Mouse (Mus musculus) MEL (cell line): ENCODE measurements at regions not wholly inside any gene's neighbourhood (a gene's known extent, or its start where the extent isn't known, plus 50 kb on each side); places are given as distances from the start of the nearest gene placed in this dataset.

ENCODE experiments used
- DNase-seq: peaks from one replicate; pipeline ENCODE4 v3.0.0; 2011; ENCODE audit warnings: low read depth, low spot score
- H3K27ac ChIP-seq: 2 replicates; pipeline ENCODE4 v1.5.1; 2012; ENCODE audit warnings: low read depth, mild to moderate bottlenecking, control low read depth, low read length, moderate library complexity; ENCODE audit not compliant: control insufficient read depth
- H3K27me3 ChIP-seq, 2 experiments: fragments of 150-350 bp in 1 of 2; sonication (generic) in 1 of 2; 2 replicates each; pipeline ENCODE4 v1.6.1; 2012; ENCODE audit warnings: low read length in 2 of 2, mild to moderate bottlenecking in 2 of 2, improper control_type of control experiment in 1 of 2, moderate library complexity in 1 of 2; ENCODE audit not compliant: insufficient read depth in 2 of 2, control insufficient read depth in 1 of 2
- H3K36me3 ChIP-seq, 2 experiments: 2 replicates each; pipeline ENCODE4 v1.6.1; 2012 to 2014; ENCODE audit warnings: low read length in 2 of 2, improper control_type of control experiment in 1 of 2, inconsistent platforms in 1 of 2, mild to moderate bottlenecking in 1 of 2; ENCODE audit not compliant: insufficient read depth in 2 of 2, control insufficient read depth in 1 of 2
- H3K4me1 ChIP-seq, 2 experiments: fragments of 150-350 bp in 1 of 2; sonication (generic) in 1 of 2; 2 replicates each; pipeline ENCODE4 v1.6.1; 2012; ENCODE audit warnings: low read length in 2 of 2, improper control_type of control experiment in 1 of 2, mild to moderate bottlenecking in 1 of 2; ENCODE audit not compliant: insufficient read depth in 2 of 2, control insufficient read depth in 1 of 2
- H3K4me3 ChIP-seq, 2 experiments: fragments of 150-350 bp in 1 of 2; sonication (generic) in 1 of 2; 2 replicates each; pipeline ENCODE4 v1.5.1; 2012; ENCODE audit warnings: low read depth in 2 of 2, low read length in 2 of 2, mild to moderate bottlenecking in 2 of 2, moderate library complexity in 2 of 2, control low read depth in 1 of 2, improper control_type of control experiment in 1 of 2; ENCODE audit not compliant: control insufficient read depth in 1 of 2, insufficient read depth in 1 of 2
- H3K79me2 ChIP-seq: 2 replicates; pipeline ENCODE4 v1.6.1; 2012; ENCODE audit warnings: mild to moderate bottlenecking, low read length, moderate library complexity; ENCODE audit not compliant: control insufficient read depth, poor library complexity, insufficient read depth
- H3K9ac ChIP-seq: 2 replicates; pipeline ENCODE4 v1.6.1; 2012; ENCODE audit warnings: low read depth, mild to moderate bottlenecking, control low read depth, low read length, moderate library complexity; ENCODE audit not compliant: control insufficient read depth, poor library complexity, severe bottlenecking
- H3K9me3 ChIP-seq: fragments of 150-350 bp; sonication (generic); replicated peaks from 2 replicates; pipeline ENCODE4 v1.6.1; 2012; ENCODE audit warnings: mild to moderate bottlenecking, low read length, improper control_type of control experiment, moderate library complexity; ENCODE audit not compliant: insufficient read depth
- BHLHE40 ChIP-seq: IDR thresholded peaks from 2 replicates; pipeline ENCODE4 v1.6.1; 2012; ENCODE audit warnings: low read depth, mild to moderate bottlenecking, inconsistent platforms, low read length, improper control_type of control experiment, borderline replicate concordance
- CHD2 ChIP-seq: IDR thresholded peaks from 2 replicates; pipeline ENCODE4 v1.6.1; 2011; ENCODE audit warnings: low read length, improper control_type of control experiment
- CTCF ChIP-seq, 3 experiments: IDR thresholded peaks in 2 of 3; conservative IDR thresholded peaks in 1 of 3; 2 replicates each; pipeline ENCODE4 v1.5.1; 2011 to 2012; ENCODE audit warnings: low read length in 3 of 3, low read depth in 2 of 3, mild to moderate bottlenecking in 2 of 3, improper control_type of control experiment in 1 of 3, inconsistent platforms in 1 of 3, mixed read lengths in 1 of 3, moderate library complexity in 1 of 3; ENCODE audit not compliant: control insufficient read depth in 1 of 3, insufficient read depth in 1 of 3, poor library complexity in 1 of 3, severe bottlenecking in 1 of 3
- E2F4 ChIP-seq: IDR thresholded peaks from 2 replicates; pipeline ENCODE4 v1.6.1; 2011; ENCODE audit warnings: low read depth, low read length, improper control_type of control experiment, borderline replicate concordance
- ELF1 ChIP-seq: IDR thresholded peaks from 2 replicates; pipeline ENCODE4 v1.6.1; 2014; ENCODE audit warnings: low read depth, mild to moderate bottlenecking, inconsistent platforms, low read length, improper control_type of control experiment, moderate library complexity
- EP300 ChIP-seq, 2 experiments: IDR thresholded peaks; 2 replicates each; pipeline ENCODE4 v1.6.1; 2011; ENCODE audit warnings: improper control_type of control experiment in 2 of 2, low read length in 2 of 2, low read depth in 1 of 2, mild to moderate bottlenecking in 1 of 2
- ETS1 ChIP-seq: IDR thresholded peaks from 2 replicates; pipeline ENCODE4 v1.6.1; 2012; ENCODE audit warnings: low read depth, mild to moderate bottlenecking, inconsistent platforms, low read length, improper control_type of control experiment, moderate library complexity
- GABPA ChIP-seq: IDR thresholded peaks from 2 replicates; pipeline ENCODE4 v1.6.1; 2012; ENCODE audit warnings: low read depth, mild to moderate bottlenecking, inconsistent platforms, low read length, improper control_type of control experiment, moderate library complexity
- GATA1 ChIP-seq: IDR thresholded peaks from 2 replicates; pipeline ENCODE4 v1.6.1; 2011; ENCODE audit warnings: low read depth, low read length, improper control_type of control experiment
- HCFC1 ChIP-seq: IDR thresholded peaks from 2 replicates; pipeline ENCODE4 v1.6.1; 2012; ENCODE audit warnings: low read depth, mild to moderate bottlenecking, inconsistent platforms, low read length, improper control_type of control experiment, moderate library complexity
- JUND ChIP-seq: IDR thresholded peaks from 2 replicates; pipeline ENCODE4 v1.6.1; 2011; ENCODE audit warnings: low read depth, mild to moderate bottlenecking, improper control_type of control experiment, low read length
- KAT2A ChIP-seq: conservative IDR thresholded peaks from 2 replicates; pipeline ENCODE4 v1.6.1; 2012; ENCODE audit warnings: low read depth, low read length, improper control_type of control experiment, inconsistent platforms
- MAFK ChIP-seq: IDR thresholded peaks from 2 replicates; pipeline ENCODE4 v1.6.1; 2011; ENCODE audit warnings: low read depth, mild to moderate bottlenecking, low read length, improper control_type of control experiment, borderline replicate concordance
- MAX ChIP-seq: IDR thresholded peaks from 2 replicates; pipeline ENCODE4 v1.6.1; 2011; ENCODE audit warnings: low read length, improper control_type of control experiment
- MAZ ChIP-seq: IDR thresholded peaks from 2 replicates; pipeline ENCODE4 v1.6.1; 2012; ENCODE audit warnings: low read depth, mild to moderate bottlenecking, inconsistent platforms, low read length, improper control_type of control experiment
- MEF2A ChIP-seq: IDR thresholded peaks from 2 replicates; pipeline ENCODE4 v1.6.1; 2014; ENCODE audit warnings: low read depth, mild to moderate bottlenecking, inconsistent platforms, low read length, improper control_type of control experiment; ENCODE audit not compliant: poor library complexity, insufficient replicate concordance, severe bottlenecking; ENCODE audit errors: extremely low read depth
- MXI1 ChIP-seq: IDR thresholded peaks from 2 replicates; pipeline ENCODE4 v1.6.1; 2011; ENCODE audit warnings: mild to moderate bottlenecking, low read depth, low read length, improper control_type of control experiment
- MYB ChIP-seq: IDR thresholded peaks from 2 replicates; pipeline ENCODE4 v1.6.1; 2011; ENCODE audit warnings: mild to moderate bottlenecking, low read depth, low read length, improper control_type of control experiment
- MYC ChIP-seq: IDR thresholded peaks from 2 replicates; pipeline ENCODE4 v1.6.1; 2011; ENCODE audit warnings: low read depth, mild to moderate bottlenecking, low read length, improper control_type of control experiment, moderate library complexity
- NELFE ChIP-seq: IDR thresholded peaks from 2 replicates; pipeline ENCODE4 v1.6.1; 2011; ENCODE audit warnings: low read depth, low read length, improper control_type of control experiment
- NRF1 ChIP-seq: IDR thresholded peaks from 2 replicates; pipeline ENCODE4 v1.6.1; 2014; ENCODE audit warnings: low read depth, mild to moderate bottlenecking, inconsistent platforms, low read length, improper control_type of control experiment, moderate library complexity; ENCODE audit not compliant: poor library complexity, insufficient read depth, severe bottlenecking
- POLR2A ChIP-seq, 2 experiments: IDR thresholded peaks; 2 replicates each; pipeline ENCODE4 v1.6.1; 2011 to 2012; ENCODE audit warnings: low read length in 2 of 2, mild to moderate bottlenecking in 2 of 2, control low read depth in 1 of 2, improper control_type of control experiment in 1 of 2, low read depth in 1 of 2, moderate library complexity in 1 of 2; ENCODE audit not compliant: control insufficient read depth in 1 of 2, insufficient read depth in 1 of 2, poor library complexity in 1 of 2
- POLR2AphosphoS2 ChIP-seq: IDR thresholded peaks from 2 replicates; pipeline ENCODE4 v1.6.1; 2011; ENCODE audit warnings: low read length, improper control_type of control experiment
- POLR2AphosphoS5 ChIP-seq: IDR thresholded peaks from 2 replicates; pipeline ENCODE4 v1.6.1; 2012; ENCODE audit warnings: low read depth, borderline replicate concordance, mild to moderate bottlenecking, inconsistent platforms, low read length, moderate library complexity, mixed read lengths
- RAD21 ChIP-seq: IDR thresholded peaks from 2 replicates; pipeline ENCODE4 v1.6.1; 2011; ENCODE audit warnings: mild to moderate bottlenecking, low read depth, low read length, improper control_type of control experiment
- RCOR1 ChIP-seq: IDR thresholded peaks from 2 replicates; pipeline ENCODE4 v1.6.1; 2012; ENCODE audit warnings: low read depth, mild to moderate bottlenecking, inconsistent platforms, low read length, improper control_type of control experiment
- SIN3A ChIP-seq: IDR thresholded peaks from 2 replicates; pipeline ENCODE4 v1.6.1; 2012; ENCODE audit warnings: low read length, improper control_type of control experiment, inconsistent platforms
- SMC3 ChIP-seq: IDR thresholded peaks from 2 replicates; pipeline ENCODE4 v1.6.1; 2011; ENCODE audit warnings: low read depth, low read length, improper control_type of control experiment
- TAL1 ChIP-seq: IDR thresholded peaks from 2 replicates; pipeline ENCODE4 v1.6.1; 2012; ENCODE audit warnings: mild to moderate bottlenecking, inconsistent platforms, low read length, moderate library complexity, mixed read lengths
- TBP ChIP-seq: IDR thresholded peaks from 2 replicates; pipeline ENCODE4 v1.8.0; 2011; ENCODE audit warnings: low read depth, low read length, improper control_type of control experiment
- TCF12 ChIP-seq: IDR thresholded peaks from 2 replicates; pipeline ENCODE4 v1.6.1; 2014; ENCODE audit warnings: low read depth, mild to moderate bottlenecking, inconsistent platforms, low read length, improper control_type of control experiment, moderate library complexity
- UBTF ChIP-seq: IDR thresholded peaks from 2 replicates; pipeline ENCODE4 v1.6.1; 2012; ENCODE audit warnings: low read depth, mild to moderate bottlenecking, inconsistent platforms, low read length, improper control_type of control experiment, moderate library complexity, borderline replicate concordance; ENCODE audit not compliant: insufficient read depth
- USF1 ChIP-seq: IDR thresholded peaks from 2 replicates; pipeline ENCODE4 v1.6.1; 2014; ENCODE audit warnings: low read depth, mild to moderate bottlenecking, inconsistent platforms, low read length, improper control_type of control experiment, moderate library complexity
- USF2 ChIP-seq, 2 experiments: IDR thresholded peaks; 2 replicates each; pipeline ENCODE4 v1.6.1; 2011 to 2012; ENCODE audit warnings: improper control_type of control experiment in 2 of 2, low read length in 2 of 2, borderline replicate concordance in 1 of 2, inconsistent platforms in 1 of 2, low read depth in 1 of 2, mild to moderate bottlenecking in 1 of 2; ENCODE audit not compliant: insufficient read depth in 1 of 2
- ZC3H11A ChIP-seq: IDR thresholded peaks from 2 replicates; pipeline ENCODE4 v1.6.1; 2012; ENCODE audit warnings: low read depth, mild to moderate bottlenecking, inconsistent platforms, low read length, improper control_type of control experiment
- ZKSCAN1 ChIP-seq: IDR thresholded peaks from 2 replicates; pipeline ENCODE4 v1.6.1; 2012; ENCODE audit warnings: low read depth, mild to moderate bottlenecking, inconsistent platforms, low read length, improper control_type of control experiment, moderate library complexity
- ZMIZ1 ChIP-seq: IDR thresholded peaks from 2 replicates; pipeline ENCODE4 v1.6.1; 2012; ENCODE audit warnings: low read depth, mild to moderate bottlenecking, inconsistent platforms, low read length, improper control_type of control experiment, moderate library complexity
- ZNF384 ChIP-seq: IDR thresholded peaks from 2 replicates; pipeline ENCODE4 v1.6.1; 2012; ENCODE audit warnings: low read depth, mild to moderate bottlenecking, inconsistent platforms, low read length, improper control_type of control experiment

- Histone ChIP-seq H3K4me3 (peak overlapping the region; percentile 48 to 62; a peak in 3 of 4 replicates), H3K36me3 (peaks cover 0 to 5% of the 10 kb centered on the region in 2 experiments; a peak in 2 of 4 replicates), H3K4me1 (peaks cover 2 to 9% of the 10 kb centered on the region in 2 experiments), H3K9ac (peak overlapping the region; percentile 46), H3K27me3 (no peaks in the 10 kb centered on the region), H3K79me2 (no peaks in the 10 kb centered on the region), H3K9me3 (no peaks in the 10 kb centered on the region), H3K27ac (peak overlapping the region; percentile 76)
- peak; percentile 93 for DNase-seq
- TF ChIP-seq E2F4 = no peak
- TF ChIP-seq RCOR1 = peak; percentile 62
- 0 out of 2 replicates have a peak, but pooled peaks have one; percentile 46 for TF ChIP-seq ZMIZ1
- no peak; the same call in 1 of the 2 replicates for TF ChIP-seq MXI1
- peak; percentile 37 for TF ChIP-seq TAL1
- TF ChIP-seq SIN3A = peak; percentile 70
- no peak for TF ChIP-seq UBTF
- no peak for TF ChIP-seq NRF1
- peak; percentile 95 for TF ChIP-seq MAZ
- TF ChIP-seq BHLHE40 = no peak
- TF ChIP-seq TBP = peak; percentile 49; the same call in 1 of the 2 replicates
- peak; percentile 81 for TF ChIP-seq TCF12
- peak; percentile 67; the same call in 1 of the 2 replicates for TF ChIP-seq JUND
- TF ChIP-seq ETS1 = peak; percentile 81
- TF ChIP-seq USF1 = no peak
- TF ChIP-seq MAX = no peak
- TF ChIP-seq NELFE = no peak; the same call in 1 of the 2 replicates
- TF ChIP-seq EP300 (IDR thresholded peaks at IDR 0.05; ENCODE audit: low read depth in 1 of 2, low read length in 2 of 2) = peak; percentile 86 to 93
- TF ChIP-seq MEF2A = no peak
- TF ChIP-seq ZNF384 = no peak
- TF ChIP-seq ZC3H11A = no peak
- TF ChIP-seq POLR2A (IDR thresholded peaks at IDR 0.05; ENCODE audit: control insufficient read depth in 1 of 2, insufficient read depth in 1 of 2, low read depth in 1 of 2, low read length in 2 of 2, poor library complexity in 1 of 2) = no peak
- TF ChIP-seq GABPA = no peak
- TF ChIP-seq POLR2AphosphoS2 = no peak
- no peak for TF ChIP-seq USF2 (IDR thresholded peaks at IDR 0.05; ENCODE audit: borderline replicate concordance in 1 of 2, insufficient read depth in 1 of 2, low read depth in 1 of 2, low read length in 2 of 2)
- no peak for TF ChIP-seq KAT2A
- peak; percentile 29; the same call in 1 of the 2 replicates for TF ChIP-seq MYC
- TF ChIP-seq SMC3 = no peak
- TF ChIP-seq MYB = peak; percentile 86
- no peak for TF ChIP-seq MAFK
- TF ChIP-seq POLR2AphosphoS5 = no peak
- TF ChIP-seq RAD21 = no peak
- 0 out of 2 replicates have a peak, but pooled peaks have one; percentile 39 for TF ChIP-seq HCFC1
- no peak for TF ChIP-seq CHD2
- TF ChIP-seq GATA1 = peak; percentile 76
- TF ChIP-seq ZKSCAN1 = no peak
- TF ChIP-seq CTCF (IDR thresholded peaks at IDR 0.05 in 2 of 3, conservative IDR thresholded peaks at IDR 0.05 in 1 of 3; ENCODE audit: control insufficient read depth in 1 of 3, insufficient read depth in 1 of 3, low read depth in 2 of 3, low read length in 3 of 3, poor library complexity in 1 of 3, severe bottlenecking in 1 of 3) = no peak
- peak; percentile 51; the same call in 1 of the 2 replicates for TF ChIP-seq ELF1
These were observed 77.9 kb upstream of the Foxn3 start for GRCm38 (mm10) chr12:99641278-99641677.
